Comparison of ENCODE assay signal across 8 mouse cellular contexts in genomic region chr11:43426414-43426884, GRCm38 (mm10). TPM values are rescaled to one million over a fixed set of nuclear protein-coding genes. Genes with fewer than 3 reads are reported as not detected.
A peak's percentile ranks its signal among the peaks of the same experiment; 100 is the strongest.
DNase-seq lines count a peak whose midpoint lies in the region; ATAC-seq and TF ChIP-seq lines count a peak whose summit lies in the region.

No protein-coding gene starts in this region.

- H3K4me1 ChIP-seq in lung, embryonic 16.5 days (replicated peaks; ENCODE audit: control insufficient read depth, insufficient read depth, low read length), result peaks cover 9% of the 10 kb centered on the region
- peaks cover 7% of the 10 kb centered on the region; the same call in 1 of the 2 replicates for H3K4me1 ChIP-seq in forebrain, embryonic 15.5 days
- H3K4me1 ChIP-seq in intestine, postnatal 0 days (replicated peaks; ENCODE audit: control insufficient read depth, insufficient read depth, low read length), result no peaks in the 10 kb centered on the region

- no peaks in the 10 kb centered on the region for H3K9me3 ChIP-seq in lung, embryonic 16.5 days (ENCODE audit: control insufficient read depth, low read length)
- H3K9me3 ChIP-seq in forebrain, embryonic 15.5 days, result no peaks in the 10 kb centered on the region
- no peaks in the 10 kb centered on the region for H3K9me3 ChIP-seq in intestine, postnatal 0 days (ENCODE audit: control insufficient read depth)

- peak overlapping the region; percentile 58 for H3K4me3 ChIP-seq in lung, embryonic 16.5 days (ENCODE audit: low read length)
- peak overlapping the region; percentile 52 for H3K4me3 ChIP-seq in forebrain, embryonic 15.5 days
- H3K4me3 ChIP-seq in intestine, postnatal 0 days (ENCODE audit: low read depth, low read length), result peak overlapping the region; percentile 61

- WGBS in lung, embryonic 16.5 days, result 19% methylated on average over 7 of the region's 7 CpGs
- WGBS in forebrain, embryonic 15.5 days, result 20% methylated on average over 7 of the region's 7 CpGs
- WGBS in intestine, postnatal 0 days, result 14% methylated on average over 7 of the region's 7 CpGs

- no peaks in the 10 kb centered on the region for H3K36me3 ChIP-seq in lung, embryonic 16.5 days (ENCODE audit: control insufficient read depth, insufficient read depth, low read length)
- H3K36me3 ChIP-seq in forebrain, embryonic 15.5 days, result no peaks in the 10 kb centered on the region
- H3K36me3 ChIP-seq in intestine, postnatal 0 days (ENCODE audit: control insufficient read depth, insufficient read depth), result peaks cover 17% of the 10 kb centered on the region; the same call in 1 of the 2 replicates

- ATAC-seq in lung, embryonic 16.5 days (ENCODE audit: low read depth), result peak; percentile 53
- peak; percentile 24 for ATAC-seq in forebrain, embryonic 15.5 days (replicated peaks)
- ATAC-seq in intestine, postnatal 0 days, result peak; percentile 60
- peak; percentile 49 for ATAC-seq in megakaryocyte-erythroid progenitor cell, adult 5-6 weeks (replicated peaks; ENCODE audit: low FRiP score, low TSS enrichment, poor library complexity, severe bottlenecking)

- peak overlapping the region; percentile 70 for H3K9ac ChIP-seq in lung, embryonic 16.5 days (ENCODE audit: low read length)
- H3K9ac ChIP-seq in forebrain, embryonic 15.5 days (replicated peaks), result no peak overlapping the region
- H3K9ac ChIP-seq in intestine, postnatal 0 days (ENCODE audit: low read depth, low read length), result peak overlapping the region; percentile 63; the same call in 1 of the 2 replicates

- TF ChIP-seq CTCF in intestine, postnatal 0 days (IDR thresholded peaks at IDR 0.05; ENCODE audit: low read depth), result no peak

- H3K27me3 ChIP-seq in lung, embryonic 16.5 days (ENCODE audit: control insufficient read depth, insufficient read depth, low read depth, low read length), result no peaks in the 10 kb centered on the region
- H3K27me3 ChIP-seq in forebrain, embryonic 15.5 days, result no peaks in the 10 kb centered on the region
- H3K27me3 ChIP-seq in intestine, postnatal 0 days (replicated peaks; ENCODE audit: control insufficient read depth, insufficient read depth, low read length), result no peaks in the 10 kb centered on the region

- peak overlapping the region; percentile 61 for H3K27ac ChIP-seq in lung, embryonic 16.5 days (ENCODE audit: low read length)
- no peak overlapping the region for H3K27ac ChIP-seq in forebrain, embryonic 15.5 days (replicated peaks)
- H3K27ac ChIP-seq in intestine, postnatal 0 days (ENCODE audit: low read depth, low read length), result no peak overlapping the region

- peak overlapping the region; percentile 48 for H3K4me2 ChIP-seq in lung, embryonic 16.5 days (ENCODE audit: low read depth, low read length)
- H3K4me2 ChIP-seq in forebrain, embryonic 15.5 days (replicated peaks), result peak overlapping the region; percentile 63
- peak overlapping the region; percentile 70; the same call in 1 of the 2 replicates for H3K4me2 ChIP-seq in intestine, postnatal 0 days (replicated peaks; ENCODE audit: low read depth)

- DNase-seq in lung, postnatal 36 days, result no peak
- peak; percentile 26 to 35 for DNase-seq in adrenal gland, postnatal 36 days
- DNase-seq in MN1 (ENCODE audit: low spot score), result no peak
- no peak for DNase-seq in frontal cortex, postnatal 36 days (ENCODE audit: low spot score in 2 of 2)

RNA-seq across cellular contexts. Expression of gene Pttg1, which starts 0.4 kb away (rescaled TPM):
- polyA plus RNA-seq in lung, embryonic 16.5 days (2015; fragmentation: Nextera tagmentation; extraction: Ambion mirVana), result 91.5 and 98.6 TPM in 2 replicates
- 10 to 100 TPM; 38.6 to 47.6 TPM for total RNA-seq in adrenal gland, postnatal 36 days (2021)
- 30.7 and 34.8 TPM in 2 replicates for polyA plus RNA-seq in forebrain, embryonic 15.5 days (2015; fragmentation: Nextera tagmentation; extraction: Ambion mirVana)
- 88.3 and 88.4 TPM in 2 replicates for polyA plus RNA-seq in intestine, postnatal 0 days (2015; fragmentation: Nextera tagmentation; extraction: Ambion mirVana)
- 64.6 and 84.7 TPM in 2 replicates for total RNA-seq in megakaryocyte-erythroid progenitor cell, adult 5-6 weeks (2014; fragmentation: Nextera tagmentation)
- total RNA-seq in megakaryocyte-erythroid progenitor cell, adult 5-6 weeks (2017), result 59.5 and 64.9 TPM in 2 replicates

RNA-seq across cellular contexts. Expression of gene Slu7, which starts 7.1 kb away (rescaled TPM):
- polyA plus RNA-seq in lung, embryonic 16.5 days (2015; fragmentation: Nextera tagmentation; extraction: Ambion mirVana), result 52.2 and 58.0 TPM in 2 replicates
- 10 to 100 TPM; 42.7 to 43.1 TPM for total RNA-seq in adrenal gland, postnatal 36 days (2021)
- polyA plus RNA-seq in forebrain, embryonic 15.5 days (2015; fragmentation: Nextera tagmentation; extraction: Ambion mirVana), result 72.1 and 75.4 TPM in 2 replicates
- 33.6 and 40.3 TPM in 2 replicates for polyA plus RNA-seq in intestine, postnatal 0 days (2015; fragmentation: Nextera tagmentation; extraction: Ambion mirVana)
- 16.9 and 28.6 TPM in 2 replicates for total RNA-seq in megakaryocyte-erythroid progenitor cell, adult 5-6 weeks (2014; fragmentation: Nextera tagmentation)
- total RNA-seq in megakaryocyte-erythroid progenitor cell, adult 5-6 weeks (2017), result 72.0 and 83.0 TPM in 2 replicates

RNA-seq across cellular contexts. Expression of gene C1qtnf2, which starts 47.6 kb away (rescaled TPM):
- 3.4 and 4.1 TPM in 2 replicates for polyA plus RNA-seq in lung, embryonic 16.5 days (2015; fragmentation: Nextera tagmentation; extraction: Ambion mirVana)
- total RNA-seq in adrenal gland, postnatal 36 days (2021), result 10 to 100 TPM in 1 of 2 experiments, 1 to 10 TPM in 1; 4.7 to 11.3 TPM
- polyA plus RNA-seq in forebrain, embryonic 15.5 days (2015; fragmentation: Nextera tagmentation; extraction: Ambion mirVana), result 5.3 and 5.4 TPM in 2 replicates
- polyA plus RNA-seq in intestine, postnatal 0 days (2015; fragmentation: Nextera tagmentation; extraction: Ambion mirVana), result 9.4 and 11.9 TPM in 2 replicates
- not detected in 2 replicates for total RNA-seq in megakaryocyte-erythroid progenitor cell, adult 5-6 weeks (2014; fragmentation: Nextera tagmentation)
- not detected in 2 replicates for total RNA-seq in megakaryocyte-erythroid progenitor cell, adult 5-6 weeks (2017)

Comparison
In these comparisons a context has a peak if more than half of its experiments do, and no peak if none do; other contexts are left out.
1. DNase-seq: peak in adrenal gland, postnatal 36 days (2 of 2); none in lung, postnatal 36 days (single experiment), MN1 (single experiment) and frontal cortex, postnatal 36 days (0 of 2).
2. Peak in every context shown above with its lines, with median percentiles within 50 percentile points of each other: ATAC-seq, H3K4me2 ChIP-seq and H3K4me3 ChIP-seq.